Mouse (Mus musculus) layer of hippocampus, adult 2 months (tissue): ENCODE measurements around the gene Khdc1b. TPM values are rescaled to one million over a fixed set of nuclear protein-coding genes. Genes with fewer than 3 reads are reported as not detected.
A peak's percentile ranks its signal among the peaks of the same experiment; 100 is the strongest.

Source experiments
- DNase-seq, 2 experiments: peaks; one replicate each; pipeline ENCODE4 v3.0.0; 2022; ENCODE audit warnings: low spot score in 2 of 2
- H3K27ac ChIP-seq: fragments of 200-600 bp; 2 replicates; pipeline ENCODE4 v1.8.1; 2022
- H3K4me3 ChIP-seq: fragments of 200-600 bp; 2 replicates; pipeline ENCODE4 v1.8.1; 2022; ENCODE audit warnings: mild to moderate bottlenecking
- CTCF ChIP-seq: fragments of 200-600 bp; conservative IDR thresholded peaks from 2 replicates; pipeline ENCODE4 v1.8.1; 2022; ENCODE audit warnings: antibody characterized with exemption, mild to moderate bottlenecking, moderate library complexity
- total RNA-seq, 2 experiments: library from RNA; stranded (reverse); gene quantifications; 2 replicates each; pipeline ENCODE4 v1.2.3; 2021

Gene Khdc1b
- total RNA-seq, 2 experiments from 2014 or later, result not detected

DNA sequence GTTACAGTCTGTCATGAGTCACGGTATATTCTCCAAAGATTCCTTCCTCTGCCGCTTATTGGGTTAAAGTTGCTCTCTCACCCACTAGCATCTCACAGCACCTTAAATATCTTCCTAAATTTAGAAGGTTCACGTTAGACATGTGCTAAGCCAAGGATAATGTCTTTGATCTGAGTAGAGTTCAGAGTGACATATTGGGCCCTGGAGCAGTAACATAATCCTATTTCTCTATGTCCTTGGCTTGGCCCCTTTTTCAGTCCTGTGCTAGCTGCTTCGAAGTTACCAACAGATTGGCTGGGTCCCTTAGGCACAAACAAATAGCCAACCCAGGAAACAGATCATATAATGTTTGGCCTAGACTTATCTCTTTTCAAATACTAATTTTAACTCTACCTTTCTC lies 44.7 kb downstream of the Khdc1b start:
- no peak for DNase-seq
- H3K27ac ChIP-seq, result no peak overlapping the region
- H3K4me3 ChIP-seq, result no peak overlapping the region

GRCm38 (mm10) chr1:21431666-21432065 lies 48.3 kb downstream of the Khdc1b start:
- DNase-seq, result peak; percentile 48 to 55
- TF ChIP-seq CTCF, result no peak
- Histone ChIP-seq H3K4me3 (no peak overlapping the region), H3K27ac (no peak overlapping the region)

More for the DNA sequence above, 44.7 kb downstream of the Khdc1b start:
- TF ChIP-seq CTCF, result no peak

GRCm38 (mm10) chr1:21434853-21435252 lies 51.5 kb downstream of the Khdc1b start:
- TF ChIP-seq CTCF, result no peak
- H3K4me3 ChIP-seq, result no peak overlapping the region
- DNase-seq, result no peak
- no peak overlapping the region for H3K27ac ChIP-seq

Other genes starting within 250 kb of the Khdc1b start
- gene Tmem14a, start 165.0 kb upstream of the Khdc1b start, total RNA-seq, result 10 to 100 TPM; 21.9 to 28.9 TPM
- 1 to 10 TPM; 1.1 to 1.4 TPM for gene Gsta3, start 143.0 kb upstream of the Khdc1b start, total RNA-seq
- gene Khdc1a, start 33.9 kb upstream of the Khdc1b start, total RNA-seq, result not detected
- gene Khdc1c, start 15.2 kb upstream of the Khdc1b start, total RNA-seq, result not detected